Mouse (Mus musculus): Measurements from ENCODE around the gene Gm37240. TPM values are rescaled to one million over a fixed set of nuclear protein-coding genes. Genes with fewer than 3 reads are reported as not detected.
"Not testable (repeated sequence)": the region's sequence is repeated elsewhere in the genome, so short reads cannot be mapped to it uniquely, and the experiment has no call there.

Gene Gm37240
- polyA plus RNA-seq, 1 experiment from 2014 or later, result 3.0 TPM

- Histone ChIP-seq H3K4me3 (no peak overlapping the region), H3K27ac (no peak overlapping the region), H3K9me3 (no peaks in the 10 kb centered on the region), H3K27me3 (ENCODE audit: insufficient read depth, poor library complexity, severe bottlenecking) (no peaks in the 10 kb centered on the region), H3K4me1 (peaks cover 6% of the 10 kb centered on the region; the same call in 1 of the 2 replicates), H3K36me3 (no peaks in the 10 kb centered on the region)
- WGBS, result 49% methylated on average over 1 of the region's 1 CpGs
- DNase-seq (ENCODE audit: low spot score), result no peak
These were observed 997.7 kb downstream of the Gm37240 start for GRCm38 (mm10) chr3:84889648-84890047.

GRCm38 (mm10) chr3:84883817-84884483 is 1003.4 kb downstream of the Gm37240 start:
- Histone ChIP-seq H3K4me1 (peaks cover 21% of the 10 kb centered on the region), H3K27ac (no peak overlapping the region), H3K36me3 (no peaks in the 10 kb centered on the region), H3K27me3 (ENCODE audit: insufficient read depth, poor library complexity, severe bottlenecking) (no peaks in the 10 kb centered on the region), H3K9me3 (no peaks in the 10 kb centered on the region), H3K4me3 (no peak overlapping the region)
- WGBS, result 50% methylated on average over 11 of the region's 11 CpGs
- DNase-seq (ENCODE audit: low spot score), result no peak

- WGBS, result 80% methylated on average over 4 of the region's 4 CpGs
- Histone ChIP-seq H3K27me3 (ENCODE audit: insufficient read depth, poor library complexity, severe bottlenecking) (no peaks in the 10 kb centered on the region), H3K27ac (no peak overlapping the region), H3K4me3 (no peak overlapping the region), H3K36me3 (0 out of 2 replicates have a peak, but pooled peaks cover 3% of the 10 kb centered on the region), H3K9me3 (no peaks in the 10 kb centered on the region), H3K4me1 (no peaks in the 10 kb centered on the region)
- DNase-seq (ENCODE audit: low spot score), result no peak
These were observed 1011.1 kb downstream of the Gm37240 start for GRCm38 (mm10) chr3:84876211-84876610.

- 0 out of 2 replicates have a peak, but pooled peaks cover 3% of the 10 kb centered on the region for H3K36me3 ChIP-seq
- no peaks in the 10 kb centered on the region for H3K4me1 ChIP-seq
- no peak overlapping the region for H3K27ac ChIP-seq
- H3K4me3 ChIP-seq, result no peak overlapping the region
- 72% methylated on average over 9 of the region's 9 CpGs for WGBS
- no peaks in the 10 kb centered on the region for H3K9me3 ChIP-seq
- no peak for DNase-seq (ENCODE audit: low spot score)
- no peaks in the 10 kb centered on the region for H3K27me3 ChIP-seq (ENCODE audit: insufficient read depth, poor library complexity, severe bottlenecking)
These were observed 1012.0 kb downstream of the Gm37240 start for GRCm38 (mm10) chr3:84875306-84875705.

- Histone ChIP-seq H3K9me3 (no peaks in the 10 kb centered on the region), H3K4me1 (peaks cover 13% of the 10 kb centered on the region), H3K4me3 (no peak overlapping the region), H3K36me3 (0 out of 2 replicates have a peak, but pooled peaks cover 3% of the 10 kb centered on the region), H3K27me3 (ENCODE audit: insufficient read depth, poor library complexity, severe bottlenecking) (no peaks in the 10 kb centered on the region), H3K27ac (no peak overlapping the region)
- DNase-seq (ENCODE audit: low spot score), result no peak
These were observed 1017.2 kb downstream of the Gm37240 start for GRCm38 (mm10) chr3:84870126-84870525.

- no peaks in the 10 kb centered on the region for H3K9me3 ChIP-seq
- 0 out of 2 replicates have a peak, but pooled peaks cover 8% of the 10 kb centered on the region for H3K36me3 ChIP-seq
- H3K27me3 ChIP-seq (ENCODE audit: insufficient read depth, poor library complexity, severe bottlenecking), result no peaks in the 10 kb centered on the region
- H3K4me1 ChIP-seq, result peaks cover 13% of the 10 kb centered on the region
- 60% methylated on average over 1 of the region's 1 CpGs for WGBS
- H3K4me3 ChIP-seq, result no peak overlapping the region
- H3K27ac ChIP-seq, result no peak overlapping the region
- no peak for DNase-seq (ENCODE audit: low spot score)
These were observed 1019.3 kb downstream of the Gm37240 start for GRCm38 (mm10) chr3:84867991-84868390.

GRCm38 (mm10) chr3:84867434-84867975 is 1019.8 kb downstream of the Gm37240 start:
- no peaks in the 10 kb centered on the region for H3K27me3 ChIP-seq (ENCODE audit: insufficient read depth, poor library complexity, severe bottlenecking)
- DNase-seq (ENCODE audit: low spot score), result no peak
- peaks cover 13% of the 10 kb centered on the region for H3K4me1 ChIP-seq
- H3K4me3 ChIP-seq, result no peak overlapping the region
- H3K27ac ChIP-seq, result no peak overlapping the region
- WGBS, result 80% methylated on average over 1 of the region's 1 CpGs
- 0 out of 2 replicates have a peak, but pooled peaks cover 8% of the 10 kb centered on the region for H3K36me3 ChIP-seq
- no peaks in the 10 kb centered on the region for H3K9me3 ChIP-seq

- WGBS, result 76% methylated on average over 4 of the region's 4 CpGs
- Histone ChIP-seq H3K27me3 (ENCODE audit: insufficient read depth, poor library complexity, severe bottlenecking) (no peaks in the 10 kb centered on the region), H3K27ac (no peak overlapping the region), H3K4me1 (peaks cover 13% of the 10 kb centered on the region), H3K36me3 (0 out of 2 replicates have a peak, but pooled peaks cover 7% of the 10 kb centered on the region), H3K9me3 (no peaks in the 10 kb centered on the region), H3K4me3 (no peak overlapping the region)
- no peak for DNase-seq (ENCODE audit: low spot score)
These were observed 1020.5 kb downstream of the Gm37240 start for GRCm38 (mm10) chr3:84866866-84867265.

GRCm38 (mm10) chr3:84865684-84866083 is 1021.6 kb downstream of the Gm37240 start:
- peaks cover 13% of the 10 kb centered on the region for H3K4me1 ChIP-seq
- no peaks in the 10 kb centered on the region for H3K27me3 ChIP-seq (ENCODE audit: insufficient read depth, poor library complexity, severe bottlenecking)
- no peaks in the 10 kb centered on the region for H3K9me3 ChIP-seq
- 0 out of 2 replicates have a peak, but pooled peaks cover 5% of the 10 kb centered on the region for H3K36me3 ChIP-seq
- H3K4me3 ChIP-seq, result no peak overlapping the region
- H3K27ac ChIP-seq, result no peak overlapping the region
- WGBS, result 83% methylated on average over 3 of the region's 3 CpGs
- DNase-seq (ENCODE audit: low spot score), result no peak

GRCm38 (mm10) chr3:84861817-84862216 is 1025.5 kb downstream of the Gm37240 start:
- not testable (repeated sequence) for H3K4me3 ChIP-seq; H3K27me3 ChIP-seq (ENCODE audit: insufficient read depth, poor library complexity, severe bottlenecking); H3K4me1 ChIP-seq; H3K36me3 ChIP-seq; H3K27ac ChIP-seq; DNase-seq (ENCODE audit: low spot score); H3K9me3 ChIP-seq
- 93% methylated on average over 3 of the region's 3 CpGs for WGBS

GRCm38 (mm10) chr3:84860669-84861068 is 1026.6 kb downstream of the Gm37240 start:
- WGBS, result 84% methylated on average over 1 of the region's 1 CpGs
- Histone ChIP-seq H3K4me3 (no peak overlapping the region), H3K9me3 (no peaks in the 10 kb centered on the region), H3K4me1 (no peaks in the 10 kb centered on the region), H3K36me3 (0 out of 2 replicates have a peak, but pooled peaks cover 5% of the 10 kb centered on the region), H3K27me3 (ENCODE audit: insufficient read depth, poor library complexity, severe bottlenecking) (no peaks in the 10 kb centered on the region), H3K27ac (no peak overlapping the region)
- no peak for DNase-seq (ENCODE audit: low spot score)

- no peaks in the 10 kb centered on the region for H3K9me3 ChIP-seq
- no peak overlapping the region for H3K4me3 ChIP-seq
- 63% methylated on average over 1 of the region's 1 CpGs for WGBS
- H3K27ac ChIP-seq, result no peak overlapping the region
- peaks cover 9% of the 10 kb centered on the region for H3K4me1 ChIP-seq
- DNase-seq (ENCODE audit: low spot score), result no peak
- H3K27me3 ChIP-seq (ENCODE audit: insufficient read depth, poor library complexity, severe bottlenecking), result no peaks in the 10 kb centered on the region
- H3K36me3 ChIP-seq, result no peaks in the 10 kb centered on the region
These were observed 1032.9 kb downstream of the Gm37240 start for GRCm38 (mm10) chr3:84854440-84854839.

- Histone ChIP-seq H3K27me3 (ENCODE audit: insufficient read depth, poor library complexity, severe bottlenecking) (no peaks in the 10 kb centered on the region), H3K27ac (peak overlapping the region; percentile 17; the same call in 1 of the 2 replicates), H3K9me3 (no peaks in the 10 kb centered on the region), H3K4me1 (peaks cover 14% of the 10 kb centered on the region), H3K36me3 (no peaks in the 10 kb centered on the region), H3K4me3 (no peak overlapping the region)
- no peak for DNase-seq (ENCODE audit: low spot score)
- 66% methylated on average over 7 of the region's 7 CpGs for WGBS
These were observed 1034.4 kb downstream of the Gm37240 start for GRCm38 (mm10) chr3:84852877-84853276.
